Mouse (Mus musculus): ENCODE results near the gene Zfp949.

- TF ChIP-seq CTCF (IDR thresholded peaks at IDR 0.05; ENCODE audit: low read depth) (peak; percentile 69), EP300 (optimal IDR thresholded peaks at IDR 0.05) (peak; percentile 88)
These were observed 25.1 kb upstream of the Zfp949 start for GRCm38 (mm10) chr9:88522569-88523334.
